11 mouse cellular contexts compared by ENCODE assay signal in genomic region chr1:155274976-155275375, GRCm38 (mm10). TPM values are rescaled to one million over a fixed set of nuclear protein-coding genes. Genes with fewer than 3 reads are reported as not detected.
A peak's percentile ranks its signal among the peaks of the same experiment; 100 is the strongest.
DNase-seq lines count a peak whose midpoint lies in the region; ATAC-seq and TF ChIP-seq lines count a peak whose summit lies in the region.
"Had no signal": no experiment of that assay in that cellular context is flagged by ENCODE, and none has a peak within 500 bp of the region (broad histone marks: within the 10 kb centered on the region; RNA-seq: fewer than 3 reads in every experiment).

No protein-coding gene starts in this region.

- TF ChIP-seq POLR2A in liver, adult 2 months (IDR thresholded peaks at IDR 0.05; ENCODE audit: extremely low read depth, insufficient read depth, low read length): no peak

- H3K27ac ChIP-seq in liver, adult 2 months (replicated peaks; ENCODE audit: insufficient read depth, low read depth, low read length): peak overlapping the region; percentile 72
- H3K27ac ChIP-seq in liver, embryonic 11.5 days (ENCODE audit: low read depth, low read length): no peak overlapping the region
- no peak overlapping the region for H3K27ac ChIP-seq in kidney, embryonic 16.5 days (ENCODE audit: low read length)
- H3K27ac ChIP-seq in neural tube, embryonic 15.5 days (replicated peaks): no peak overlapping the region
- H3K27ac ChIP-seq: limb, embryonic 10.5 days; lung, embryonic 15.5 days had no signal

- H3K9ac ChIP-seq in liver, adult 2 months (ENCODE audit: low read depth, low read length): no peak overlapping the region
- H3K9ac ChIP-seq in liver, embryonic 11.5 days (ENCODE audit: low read depth, low read length): no peak overlapping the region
- H3K9ac ChIP-seq in kidney, embryonic 16.5 days (replicated peaks; ENCODE audit: low read length): no peak overlapping the region
- H3K9ac ChIP-seq in neural tube, embryonic 15.5 days (replicated peaks): no peak overlapping the region
- H3K9ac ChIP-seq: lung, embryonic 15.5 days had no signal

- TF ChIP-seq CTCF in liver, adult 2 months (IDR thresholded peaks at IDR 0.05; ENCODE audit: low read depth, low read length): no peak

- peaks cover 9% of the 10 kb centered on the region; the same call in 1 of the 2 replicates for H3K4me1 ChIP-seq in liver, adult 2 months (ENCODE audit: control insufficient read depth, insufficient read depth, low read length)
- peaks cover 12% of the 10 kb centered on the region for H3K4me1 ChIP-seq in liver, embryonic 11.5 days (replicated peaks; ENCODE audit: control insufficient read depth, insufficient read depth, low read length)
- no peaks in the 10 kb centered on the region for H3K4me1 ChIP-seq in kidney, embryonic 16.5 days (ENCODE audit: insufficient read depth, low read length)
- no peaks in the 10 kb centered on the region for H3K4me1 ChIP-seq in neural tube, embryonic 15.5 days
- H3K4me1 ChIP-seq: lung, embryonic 15.5 days had no signal

- H3K4me3 ChIP-seq in liver, adult 2 months (ENCODE audit: insufficient read depth, low read depth, low read length): no peak overlapping the region
- no peak overlapping the region for H3K4me3 ChIP-seq in liver, embryonic 11.5 days (ENCODE audit: low read depth, low read length)
- no peak overlapping the region for H3K4me3 ChIP-seq in kidney, embryonic 16.5 days (ENCODE audit: low read length)
- no peak overlapping the region for H3K4me3 ChIP-seq in neural tube, embryonic 15.5 days (replicated peaks)
- H3K4me3 ChIP-seq: limb, embryonic 10.5 days; lung, embryonic 15.5 days had no signal

- no peaks in the 10 kb centered on the region for H3K36me3 ChIP-seq in liver, adult 2 months (ENCODE audit: control insufficient read depth, insufficient read depth, low read length)
- H3K36me3 ChIP-seq in liver, embryonic 11.5 days (ENCODE audit: control insufficient read depth, insufficient read depth, low read length): no peaks in the 10 kb centered on the region
- H3K36me3 ChIP-seq in kidney, embryonic 16.5 days (ENCODE audit: insufficient read depth, low read length): no peaks in the 10 kb centered on the region
- H3K36me3 ChIP-seq in neural tube, embryonic 15.5 days: peaks cover 10% of the 10 kb centered on the region; the same call in 1 of the 2 replicates
- H3K36me3 ChIP-seq: limb, embryonic 10.5 days; lung, embryonic 15.5 days had no signal

- WGBS in liver, adult 2 months: 28% methylated on average over 3 of the region's 3 CpGs
- 92% methylated on average over 3 of the region's 3 CpGs for WGBS in liver, embryonic 11.5 days
- 70% methylated on average over 3 of the region's 3 CpGs for WGBS in kidney, embryonic 16.5 days
- WGBS in neural tube, embryonic 15.5 days: 79% methylated on average over 3 of the region's 3 CpGs

- DNase-seq in adrenal gland, adult (ENCODE audit: inconsistent age in 2 of 2, low spot score in 1 of 2): peak; percentile 30 to 42
- no peak for DNase-seq in adrenal gland, postnatal 4 days (ENCODE audit: low spot score in 2 of 2)
- DNase-seq in liver, adult 2 months (ENCODE audit: extremely low read depth, low read depth, low spot score): peak; percentile 97
- no peak for DNase-seq in liver, embryonic 11.5 days (ENCODE audit: low spot score)
- peak; percentile 28 to 37 for DNase-seq in cerebellum, postnatal 36 days
- DNase-seq in neural tube, embryonic 10.5 days (ENCODE audit: extremely low spot score, low spot score): no peak

- H3K79me2 ChIP-seq in liver, adult 2 months (ENCODE audit: control insufficient read depth, insufficient read depth, low read length): no peaks in the 10 kb centered on the region

- no peaks in the 10 kb centered on the region for H3K27me3 ChIP-seq in liver, adult 2 months (ENCODE audit: control insufficient read depth, insufficient read depth, low read length)
- H3K27me3 ChIP-seq in liver, embryonic 11.5 days (replicated peaks; ENCODE audit: control insufficient read depth, insufficient read depth, low read length): no peaks in the 10 kb centered on the region
- no peaks in the 10 kb centered on the region for H3K27me3 ChIP-seq in kidney, embryonic 16.5 days (ENCODE audit: insufficient read depth, low read length)
- H3K27me3 ChIP-seq in neural tube, embryonic 15.5 days (replicated peaks): no peaks in the 10 kb centered on the region
- H3K27me3 ChIP-seq: lung, embryonic 15.5 days had no signal

- ATAC-seq in liver, embryonic 11.5 days (replicated peaks; ENCODE audit: low FRiP score): no peak
- peak; percentile 31; the same call in 1 of the 2 replicates for ATAC-seq in kidney, embryonic 16.5 days (ENCODE audit: low FRiP score, low TSS enrichment)
- ATAC-seq in neural tube, embryonic 15.5 days (ENCODE audit: low FRiP score): no peak
- ATAC-seq: activated CD4-positive, CD25-positive, alpha-beta regulatory T cell, adult 4 months had no signal

- no peaks in the 10 kb centered on the region for H3K9me3 ChIP-seq in liver, embryonic 11.5 days (ENCODE audit: control insufficient read depth, low read length)
- no peaks in the 10 kb centered on the region for H3K9me3 ChIP-seq in kidney, embryonic 16.5 days (ENCODE audit: low read length)
- H3K9me3 ChIP-seq in neural tube, embryonic 15.5 days (replicated peaks): no peaks in the 10 kb centered on the region
- H3K9me3 ChIP-seq: limb, embryonic 10.5 days; lung, embryonic 15.5 days had no signal

- no peak overlapping the region for H3K4me2 ChIP-seq in liver, embryonic 11.5 days
- no peak overlapping the region for H3K4me2 ChIP-seq in kidney, embryonic 16.5 days (replicated peaks; ENCODE audit: low read depth, low read length)
- H3K4me2 ChIP-seq in neural tube, embryonic 15.5 days: no peak overlapping the region
- H3K4me2 ChIP-seq: lung, embryonic 15.5 days had no signal

RNA-seq across cellular contexts. Expression of gene BC034090, which starts 30.7 kb away (rescaled TPM):
- total RNA-seq in adrenal gland, postnatal 4 days (2021): 10 to 100 TPM; 34.2 to 36.5 TPM
- 0.09 and 0.20 TPM in 2 replicates for total RNA-seq in liver, adult 2 months (2014; rRNA removed)
- polyA plus RNA-seq in liver, adult 2 months (2012; rRNA removed): 0.33 and 0.50 TPM in 2 replicates
- polyA plus RNA-seq in liver, embryonic 11.5 days (2014; fragmentation: Nextera tagmentation; extraction: Ambion mirVana): 0.86 and 1.8 TPM in 2 replicates
- 8.2 and 9.1 TPM in 2 replicates for polyA plus RNA-seq in kidney, embryonic 16.5 days (2015; fragmentation: Nextera tagmentation; extraction: Ambion mirVana)
- 3.0 and 4.1 TPM in 2 replicates for polyA plus RNA-seq in neural tube, embryonic 15.5 days (2015; fragmentation: Nextera tagmentation; extraction: Ambion mirVana)

Comparison
In these comparisons a context has a peak if more than half of its experiments do, and no peak if none do; other contexts are left out.
1. DNase-seq: peak in adrenal gland, adult (2 of 2), liver, adult 2 months (single experiment) and cerebellum, postnatal 36 days (2 of 2); none in adrenal gland, postnatal 4 days (0 of 2), liver, embryonic 11.5 days (single experiment) and neural tube, embryonic 10.5 days (single experiment).